Mouse (Mus musculus) bone marrow macrophage, adult 2 months (primary cell): ENCODE data around the gene BC024978.

Experiments used
- CTCF ChIP-seq: IDR thresholded peaks from 2 replicates; pipeline ENCODE4 v1.5.1; 2012; ENCODE audit warnings: low read depth, mild to moderate bottlenecking, low read length, moderate library complexity
- POLR2A ChIP-seq: IDR thresholded peaks from 2 replicates; pipeline ENCODE4 v1.6.1; 2012; ENCODE audit warnings: mild to moderate bottlenecking, low read depth, low read length, borderline replicate concordance

GRCm38 (mm10) chr7:27156005-27156404 lies 39.6 kb upstream of the BC024978 start:
- TF ChIP-seq CTCF (no peak), POLR2A (no peak)
